Mouse (Mus musculus): ENCODE results near the gene Rassf6. TPM values are rescaled to one million over a fixed set of nuclear protein-coding genes. Genes with fewer than 3 reads are reported as not detected.

Gene Rassf6
- not detected for total RNA-seq (2018; cell fraction: chromatin; rRNA removed)
- under 1 TPM in 1 of 26 experiments, not detected in 25; 0.05 TPM for total RNA-seq (2018; cell fraction: cytosol; rRNA removed)
- not detected for total RNA-seq (2018; cell fraction: nucleus; rRNA removed)
- polyA plus RNA-seq (2018): not detected in 3 replicates

DNA sequence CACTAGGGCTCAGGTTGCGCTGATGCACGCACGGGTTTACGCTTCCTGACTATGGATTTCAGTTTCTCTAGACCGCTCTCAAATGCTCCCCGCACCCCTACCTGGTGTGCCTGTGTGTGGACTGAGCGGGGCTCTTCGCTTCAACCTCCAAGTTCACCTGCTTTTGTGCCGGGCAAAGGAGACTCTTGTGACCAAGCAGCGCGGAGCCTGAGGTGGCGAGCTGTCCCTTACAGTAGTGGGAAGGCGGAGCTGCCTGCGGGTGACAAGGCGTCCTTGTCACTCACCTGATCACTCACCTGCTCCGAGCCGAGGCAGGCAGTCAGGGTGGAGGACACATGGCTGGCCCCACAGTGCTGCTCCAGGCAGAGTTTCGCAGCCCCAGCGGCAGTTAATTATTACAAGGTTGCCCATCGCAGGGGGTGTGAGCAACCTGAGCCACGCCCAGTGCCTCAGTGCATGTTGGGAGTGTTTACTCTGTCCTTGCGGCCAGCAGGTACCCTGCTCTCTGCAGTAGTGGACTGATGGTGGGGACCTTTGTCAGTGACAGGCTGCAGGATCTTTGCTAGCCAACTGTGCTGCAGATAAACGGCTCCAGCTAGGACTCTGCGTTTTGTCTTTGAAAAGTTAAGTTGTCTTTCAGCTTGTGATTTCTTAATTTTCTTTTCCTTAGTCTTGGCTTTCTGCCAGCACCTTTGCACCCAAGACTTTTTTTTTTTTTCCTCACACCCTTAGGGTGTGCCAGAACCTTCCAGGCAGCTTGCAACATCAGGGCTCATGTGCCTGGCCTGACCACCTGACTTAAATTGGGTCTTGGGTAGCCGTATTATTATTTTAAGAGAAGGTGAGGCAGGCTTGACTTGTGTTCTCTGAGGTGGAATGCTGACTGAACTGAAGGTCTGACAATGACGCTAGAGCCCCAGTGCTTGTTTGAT lies at the start of gene Rassf6:
TSS of gene Rassf6 (minus strand) at position 372 of the 932 bp plus-strand sequence.
- 14% methylated on average over 26 of the region's 26 CpGs for WGBS (ENCODE audit: missing documents)
- Histone ChIP-seq H3K27ac (no peak within 1 kb of the TSS), H3K36me3 (ENCODE audit: inconsistent target) (no peaks in the 10 kb centered on the region), H3K4me3 (ENCODE audit: inconsistent target) (peak within 1 kb of the TSS; percentile 9), H3K79me2 (ENCODE audit: inconsistent target) (no peaks in the 10 kb centered on the region)

DNA sequence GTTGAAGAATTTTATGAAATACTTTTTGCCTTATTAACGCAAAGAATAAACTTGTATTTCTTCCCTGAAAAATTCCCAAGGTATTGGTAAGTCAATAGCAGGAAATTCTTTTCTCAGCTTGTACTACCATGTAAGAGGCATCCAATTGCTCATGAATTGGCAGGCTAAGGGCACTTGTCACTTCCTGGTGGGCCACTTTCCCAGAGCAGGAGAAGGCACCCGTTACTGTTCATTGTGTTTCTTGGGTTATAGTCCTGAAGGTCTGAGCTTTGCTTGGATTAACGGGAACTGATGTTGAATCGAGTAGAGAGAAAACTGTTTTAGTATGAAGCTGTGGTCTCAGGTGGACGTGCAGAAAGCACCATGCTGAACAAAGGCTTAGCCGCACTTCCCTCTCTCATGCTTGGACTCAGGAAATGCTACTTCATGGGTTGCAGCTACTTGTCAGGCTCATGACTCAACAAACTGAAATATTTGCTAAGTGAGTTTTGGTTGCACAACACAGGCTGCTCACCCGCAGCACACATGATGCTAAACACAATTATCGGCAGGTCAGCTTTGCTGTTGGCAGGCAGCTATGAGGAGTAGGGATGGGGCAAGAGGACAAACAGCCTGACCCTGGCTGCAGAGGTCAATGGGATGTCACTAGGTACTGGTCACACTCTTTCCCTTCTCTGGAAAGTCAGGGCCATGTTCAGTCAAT lies 49.1 kb upstream of the Rassf6 start:
- Histone ChIP-seq H3K79me2 (ENCODE audit: inconsistent target) (no peaks in the 10 kb centered on the region), H3K4me3 (ENCODE audit: inconsistent target) (no peak overlapping the region), H3K36me3 (ENCODE audit: inconsistent target) (no peaks in the 10 kb centered on the region), H3K27ac (peak overlapping the region; percentile 66)
- WGBS (ENCODE audit: missing documents): 13% methylated on average over 8 of the region's 8 CpGs

DNA sequence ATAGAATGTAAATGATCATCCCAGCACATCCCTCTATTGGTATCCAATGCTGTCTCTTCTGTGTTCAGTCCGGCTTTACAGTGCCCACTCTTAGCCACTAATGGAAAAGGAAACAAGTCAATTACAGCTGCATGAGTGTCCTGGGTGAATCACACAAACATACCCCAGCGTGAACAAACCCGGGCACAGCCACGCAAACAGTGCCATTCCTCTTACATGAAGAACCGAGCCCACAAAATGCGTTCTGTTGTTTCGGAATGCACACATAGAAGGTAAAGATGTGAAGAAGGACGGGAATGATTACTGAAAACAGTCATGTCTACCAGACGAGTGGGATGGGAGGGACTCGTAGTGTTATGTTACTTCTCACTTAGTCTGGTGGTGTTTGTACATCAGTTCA lies 47.5 kb upstream of the Rassf6 start:
- Histone ChIP-seq H3K79me2 (ENCODE audit: inconsistent target) (no peaks in the 10 kb centered on the region), H3K27ac (no peak overlapping the region), H3K4me3 (ENCODE audit: inconsistent target) (no peak overlapping the region), H3K36me3 (ENCODE audit: inconsistent target) (no peaks in the 10 kb centered on the region)
- 92% methylated on average over 10 of the region's 10 CpGs for WGBS (ENCODE audit: missing documents)

DNA sequence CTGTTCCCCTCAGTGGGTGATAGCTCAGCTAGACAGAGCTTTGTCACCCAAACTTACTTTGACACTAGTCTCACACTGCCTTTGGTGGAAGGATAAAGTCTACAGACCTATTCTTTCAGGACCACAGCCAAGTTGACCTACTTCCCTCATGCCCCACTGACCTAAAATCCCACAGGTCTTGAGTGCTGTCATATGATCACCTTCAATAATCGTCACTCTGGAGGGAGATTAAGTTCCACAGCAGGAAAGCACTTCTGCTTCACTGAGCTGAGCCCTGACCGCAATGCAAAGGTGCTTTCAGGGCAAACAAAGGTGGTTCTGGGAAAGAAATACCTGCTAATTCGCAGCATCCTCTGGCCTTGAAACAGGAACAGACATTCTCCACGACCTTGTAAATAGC lies 44.5 kb upstream of the Rassf6 start:
- Histone ChIP-seq H3K36me3 (ENCODE audit: inconsistent target) (no peaks in the 10 kb centered on the region), H3K79me2 (ENCODE audit: inconsistent target) (no peaks in the 10 kb centered on the region), H3K27ac (no peak overlapping the region), H3K4me3 (ENCODE audit: inconsistent target) (no peak overlapping the region)
- WGBS (ENCODE audit: missing documents): 67% methylated on average over 4 of the region's 4 CpGs

- Histone ChIP-seq H3K36me3 (ENCODE audit: inconsistent target) (no peaks in the 10 kb centered on the region), H3K79me2 (ENCODE audit: inconsistent target) (no peaks in the 10 kb centered on the region), H3K27ac (no peak overlapping the region), H3K4me3 (ENCODE audit: inconsistent target) (no peak overlapping the region)
- WGBS (ENCODE audit: missing documents): 49% methylated on average over 4 of the region's 4 CpGs
Measured at GRCm38 (mm10) chr5:90681842-90682241, 41.4 kb upstream of the Rassf6 start.

- 87% methylated on average over 2 of the region's 2 CpGs for WGBS (ENCODE audit: missing documents)
- Histone ChIP-seq H3K79me2 (ENCODE audit: inconsistent target) (no peaks in the 10 kb centered on the region), H3K4me3 (ENCODE audit: inconsistent target) (no peak overlapping the region), H3K36me3 (ENCODE audit: inconsistent target) (no peaks in the 10 kb centered on the region), H3K27ac (no peak overlapping the region)
Measured at GRCm38 (mm10) chr5:90677560-90677959, 37.1 kb upstream of the Rassf6 start.

- Histone ChIP-seq H3K79me2 (ENCODE audit: inconsistent target) (no peaks in the 10 kb centered on the region), H3K27ac (no peak overlapping the region), H3K36me3 (ENCODE audit: inconsistent target) (no peaks in the 10 kb centered on the region), H3K4me3 (ENCODE audit: inconsistent target) (no peak overlapping the region)
- WGBS (ENCODE audit: missing documents): 38% methylated on average over 8 of the region's 8 CpGs
Measured at GRCm38 (mm10) chr5:90661852-90662251, 21.4 kb upstream of the Rassf6 start.

- 5% methylated on average over 9 of the region's 9 CpGs for WGBS (ENCODE audit: missing documents)
- no peaks in the 10 kb centered on the region for H3K79me2 ChIP-seq (ENCODE audit: inconsistent target)
- H3K36me3 ChIP-seq (ENCODE audit: inconsistent target): no peaks in the 10 kb centered on the region
- no peak overlapping the region for H3K4me3 ChIP-seq (ENCODE audit: inconsistent target)
- H3K27ac ChIP-seq: no peak overlapping the region
Measured at GRCm38 (mm10) chr5:90661436-90661835, 21.0 kb upstream of the Rassf6 start.

GRCm38 (mm10) chr5:90660411-90660810 lies 20.0 kb upstream of the Rassf6 start:
- Histone ChIP-seq H3K27ac (no peak overlapping the region), H3K36me3 (ENCODE audit: inconsistent target) (no peaks in the 10 kb centered on the region), H3K79me2 (ENCODE audit: inconsistent target) (no peaks in the 10 kb centered on the region), H3K4me3 (ENCODE audit: inconsistent target) (no peak overlapping the region)
- 71% methylated on average over 5 of the region's 5 CpGs for WGBS (ENCODE audit: missing documents)

DNA sequence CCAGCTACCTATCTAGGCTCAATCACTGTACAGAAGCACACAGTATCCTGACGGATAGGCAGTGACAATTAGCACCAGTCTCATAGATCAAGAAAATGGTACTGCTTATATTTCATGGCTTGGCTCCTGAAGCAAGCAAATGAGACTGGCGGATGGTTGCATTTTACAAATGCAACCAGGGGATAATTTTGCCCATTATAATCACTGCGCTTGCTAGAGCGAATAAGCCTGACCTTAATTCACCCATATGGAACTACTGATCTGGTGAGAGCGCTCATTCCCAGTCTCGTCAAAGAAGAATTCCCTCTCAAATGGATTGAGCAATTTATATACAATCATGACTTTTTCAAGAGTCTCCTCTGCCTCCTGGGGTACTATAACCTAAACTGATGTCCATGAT lies 16.2 kb upstream of the Rassf6 start:
- Histone ChIP-seq H3K79me2 (ENCODE audit: inconsistent target) (no peaks in the 10 kb centered on the region), H3K36me3 (ENCODE audit: inconsistent target) (no peaks in the 10 kb centered on the region), H3K27ac (no peak overlapping the region), H3K4me3 (ENCODE audit: inconsistent target) (no peak overlapping the region)
- 95% methylated on average over 6 of the region's 6 CpGs for WGBS (ENCODE audit: missing documents)

GRCm38 (mm10) chr5:90655891-90656290 lies 15.4 kb upstream of the Rassf6 start:
- no peaks in the 10 kb centered on the region for H3K79me2 ChIP-seq (ENCODE audit: inconsistent target)
- no peak overlapping the region for H3K27ac ChIP-seq
- WGBS (ENCODE audit: missing documents): 90% methylated on average over 13 of the region's 13 CpGs
- H3K4me3 ChIP-seq (ENCODE audit: inconsistent target): no peak overlapping the region
- no peaks in the 10 kb centered on the region for H3K36me3 ChIP-seq (ENCODE audit: inconsistent target)

- 32% methylated on average over 5 of the region's 5 CpGs for WGBS (ENCODE audit: missing documents)
- H3K79me2 ChIP-seq (ENCODE audit: inconsistent target): no peaks in the 10 kb centered on the region
- no peaks in the 10 kb centered on the region for H3K36me3 ChIP-seq (ENCODE audit: inconsistent target)
- H3K4me3 ChIP-seq (ENCODE audit: inconsistent target): no peak overlapping the region
- H3K27ac ChIP-seq: no peak overlapping the region
Measured at GRCm38 (mm10) chr5:90654798-90655197, 14.3 kb upstream of the Rassf6 start.

DNA sequence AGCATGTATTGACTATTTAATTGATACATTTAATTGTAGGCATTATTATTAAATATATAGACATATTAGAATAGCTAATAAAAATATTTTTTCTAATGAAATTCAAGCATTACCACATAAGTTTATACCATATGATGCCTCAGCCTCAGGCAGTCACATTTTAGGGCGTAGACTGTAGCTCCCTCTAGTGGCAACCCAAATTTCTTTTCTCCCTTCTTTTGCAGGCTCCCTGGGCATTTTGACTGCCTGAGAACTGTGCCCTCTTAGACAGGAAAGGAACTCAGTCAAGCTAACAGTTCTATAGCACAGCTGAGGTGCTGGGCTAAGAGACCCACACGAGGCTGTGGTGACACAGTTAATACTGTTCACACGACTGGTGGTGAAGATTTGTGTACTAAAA lies 12.3 kb upstream of the Rassf6 start:
- 5% methylated on average over 3 of the region's 3 CpGs for WGBS (ENCODE audit: missing documents)
- no peaks in the 10 kb centered on the region for H3K36me3 ChIP-seq (ENCODE audit: inconsistent target)
- no peak overlapping the region for H3K4me3 ChIP-seq (ENCODE audit: inconsistent target)
- no peaks in the 10 kb centered on the region for H3K79me2 ChIP-seq (ENCODE audit: inconsistent target)
- H3K27ac ChIP-seq: no peak overlapping the region

DNA sequence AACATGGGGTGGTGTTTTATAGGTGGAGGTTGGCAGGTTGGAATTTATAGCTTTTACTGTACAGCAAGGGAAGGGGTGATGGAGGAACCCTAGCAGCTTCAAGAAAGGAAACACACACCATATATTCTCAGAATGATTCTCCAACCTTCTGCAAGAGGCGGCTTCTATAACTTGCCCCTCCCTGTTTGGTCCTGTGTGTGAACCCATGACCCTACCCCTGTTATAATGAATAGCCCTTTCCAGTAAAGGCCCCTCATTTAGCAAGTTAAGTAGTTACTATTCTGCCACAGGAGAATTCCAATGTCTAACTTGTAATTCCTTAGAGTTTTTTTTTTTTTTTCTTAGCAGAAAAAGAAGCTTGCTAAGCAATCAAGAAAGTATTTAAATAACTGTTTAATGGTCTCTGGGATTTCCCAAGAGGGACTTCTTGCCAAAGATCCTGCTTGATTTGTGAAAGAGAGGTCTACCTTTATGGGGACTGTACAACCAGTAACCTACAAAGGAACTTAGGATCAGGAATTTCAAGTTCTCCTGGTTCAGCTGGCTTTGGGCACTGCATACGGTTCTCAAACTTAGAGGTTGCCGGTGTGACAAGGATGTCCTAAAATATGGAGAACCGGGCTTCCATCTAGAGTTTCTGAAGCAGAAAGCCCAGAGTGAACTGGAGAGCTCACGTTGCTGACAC lies 10.2 kb upstream of the Rassf6 start:
- H3K79me2 ChIP-seq (ENCODE audit: inconsistent target): no peaks in the 10 kb centered on the region
- no peak overlapping the region for H3K4me3 ChIP-seq (ENCODE audit: inconsistent target)
- H3K36me3 ChIP-seq (ENCODE audit: inconsistent target): no peaks in the 10 kb centered on the region
- no peak overlapping the region for H3K27ac ChIP-seq
- WGBS (ENCODE audit: missing documents): 93% methylated on average over 5 of the region's 5 CpGs
